Mouse (Mus musculus) CH12.LX (cell line): ENCODE measurements around the gene Zfp202.

ENCODE experiments used
- CHD1 ChIP-seq: IDR thresholded peaks from 2 replicates; pipeline ENCODE4 v1.6.1; 2012; ENCODE audit warnings: low read depth, low read length, improper control_type of control experiment, inconsistent platforms
- MAZ ChIP-seq: IDR thresholded peaks from 2 replicates; pipeline ENCODE4 v1.6.1; 2012; ENCODE audit warnings: low read depth, mild to moderate bottlenecking, inconsistent platforms, low read length, improper control_type of control experiment, moderate library complexity
- POLR2A ChIP-seq: IDR thresholded peaks from 2 replicates; pipeline ENCODE4 v1.6.1; 2011; ENCODE audit warnings: low read depth, mild to moderate bottlenecking, improper control_type of control experiment, low read length

- TF ChIP-seq POLR2A (no peak), MAZ (no peak), CHD1 (no peak)
Observed at GRCm38 (mm10) chr9:40246702-40247101, 54.6 kb downstream of the Zfp202 start.
